11 mouse cellular contexts compared by ENCODE assay signal in the genomic region with DNA sequence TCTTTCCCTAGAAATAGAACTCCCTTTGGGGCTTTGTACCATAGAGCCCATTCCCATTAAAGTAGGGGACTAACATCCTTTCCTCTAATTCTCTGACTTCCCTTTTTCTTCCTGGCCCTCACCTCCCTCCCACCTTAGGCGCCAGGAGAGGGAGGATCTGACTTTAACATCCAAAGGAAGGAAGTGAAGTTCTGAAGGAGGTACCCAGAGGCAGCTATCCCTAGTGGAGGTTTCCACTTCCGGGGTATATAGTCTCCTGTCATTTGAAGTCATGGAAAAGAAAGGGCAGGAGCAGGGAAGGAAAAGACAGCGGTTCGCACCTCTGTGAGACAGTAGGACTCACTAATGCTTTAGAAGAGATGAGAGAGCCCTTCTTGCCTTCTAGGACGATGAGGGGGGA. TPM values are rescaled to one million over a fixed set of nuclear protein-coding genes. Genes with fewer than 3 reads are reported as not detected.
DNase-seq lines count a peak whose midpoint lies in the region; ATAC-seq and TF ChIP-seq lines count a peak whose summit lies in the region.
"Had no signal": no experiment of that assay in that cellular context is flagged by ENCODE, and none has a peak within 500 bp of the region (broad histone marks: within the 10 kb centered on the region; RNA-seq: fewer than 3 reads in every experiment).

No protein-coding gene starts in this region.

- no peaks in the 10 kb centered on the region for H3K36me3 ChIP-seq in kidney, embryonic 14.5 days (ENCODE audit: control insufficient read depth, insufficient read depth, low read length)
- no peaks in the 10 kb centered on the region for H3K36me3 ChIP-seq in kidney, adult 2 months (ENCODE audit: control insufficient read depth, insufficient read depth, low read length)
- no peaks in the 10 kb centered on the region for H3K36me3 ChIP-seq in MEL (ENCODE audit: control insufficient read depth in 1 of 2, insufficient read depth in 2 of 2, low read length in 2 of 2)
- no peaks in the 10 kb centered on the region for H3K36me3 ChIP-seq in forebrain, embryonic 16.5 days (ENCODE audit: control insufficient read depth, insufficient read depth)

- no peak overlapping the region for H3K9ac ChIP-seq in kidney, embryonic 14.5 days (ENCODE audit: low read depth, low read length)
- no peak overlapping the region for H3K9ac ChIP-seq in MEL (ENCODE audit: control insufficient read depth, low read depth, low read length, poor library complexity, severe bottlenecking)
- no peak overlapping the region; the same call in 1 of the 2 replicates for H3K9ac ChIP-seq in forebrain, embryonic 16.5 days (replicated peaks; ENCODE audit: low read depth, low read length)

- no peak for ATAC-seq in kidney, embryonic 14.5 days (ENCODE audit: low FRiP score, low TSS enrichment)
- ATAC-seq in forebrain, embryonic 16.5 days: peak; percentile 6; the same call in 1 of the 2 replicates
- peak; percentile 53 for ATAC-seq in megakaryocyte, adult 5-6 weeks (ENCODE audit: poor library complexity, severe bottlenecking)

- H3K4me2 ChIP-seq in kidney, embryonic 14.5 days (replicated peaks; ENCODE audit: low read depth, low read length): no peak overlapping the region
- H3K4me2 ChIP-seq in forebrain, embryonic 16.5 days (ENCODE audit: low read length): no peak overlapping the region

- peaks cover 12% of the 10 kb centered on the region for H3K4me1 ChIP-seq in kidney, embryonic 14.5 days (ENCODE audit: control insufficient read depth, insufficient read depth, low read length)
- peaks cover 4% of the 10 kb centered on the region; the same call in 1 of the 2 replicates for H3K4me1 ChIP-seq in kidney, adult 2 months (ENCODE audit: control insufficient read depth, insufficient read depth, low read length)
- no peaks in the 10 kb centered on the region for H3K4me1 ChIP-seq in MEL (ENCODE audit: control insufficient read depth in 1 of 2, insufficient read depth in 2 of 2, low read length in 2 of 2)
- peaks cover 10% of the 10 kb centered on the region; the same call in 1 of the 2 replicates for H3K4me1 ChIP-seq in forebrain, embryonic 16.5 days (replicated peaks; ENCODE audit: control insufficient read depth, insufficient read depth, low read length)

- TF ChIP-seq RAD21 in MEL (IDR thresholded peaks at IDR 0.05; ENCODE audit: low read depth, low read length): no peak

- H3K9me3 ChIP-seq in kidney, embryonic 14.5 days (ENCODE audit: control insufficient read depth, low read length): no peaks in the 10 kb centered on the region
- H3K9me3 ChIP-seq in MEL (replicated peaks; ENCODE audit: insufficient read depth, low read length): no peaks in the 10 kb centered on the region
- no peaks in the 10 kb centered on the region for H3K9me3 ChIP-seq in forebrain, embryonic 16.5 days (ENCODE audit: control insufficient read depth, low read length)

- H3K79me2 ChIP-seq in MEL (ENCODE audit: control insufficient read depth, insufficient read depth, low read length, poor library complexity): no peaks in the 10 kb centered on the region

- no peaks in the 10 kb centered on the region for H3K27me3 ChIP-seq in kidney, embryonic 14.5 days (ENCODE audit: control insufficient read depth, insufficient read depth, low read length)
- H3K27me3 ChIP-seq in kidney, adult 2 months (replicated peaks; ENCODE audit: control insufficient read depth, insufficient read depth, low read length): no peaks in the 10 kb centered on the region
- no peaks in the 10 kb centered on the region; a peak in 3 of 4 replicates for H3K27me3 ChIP-seq in MEL (ENCODE audit: control insufficient read depth in 1 of 2, insufficient read depth in 2 of 2, low read length in 2 of 2)
- H3K27me3 ChIP-seq in forebrain, embryonic 16.5 days (replicated peaks; ENCODE audit: control insufficient read depth, insufficient read depth, low read length): no peaks in the 10 kb centered on the region

- TF ChIP-seq POLR2A in kidney, adult 2 months (IDR thresholded peaks at IDR 0.05; ENCODE audit: low read depth, low read length): no peak
- TF ChIP-seq POLR2A in MEL (IDR thresholded peaks at IDR 0.05; ENCODE audit: control insufficient read depth in 1 of 2, insufficient read depth in 1 of 2, low read depth in 1 of 2, low read length in 2 of 2, poor library complexity in 1 of 2): no peak

- peak overlapping the region; percentile 74; the same call in 1 of the 2 replicates for H3K27ac ChIP-seq in kidney, embryonic 14.5 days (ENCODE audit: low read depth, low read length)
- no peak overlapping the region for H3K27ac ChIP-seq in kidney, adult 2 months (ENCODE audit: insufficient read depth, low read depth, low read length)
- H3K27ac ChIP-seq in MEL (ENCODE audit: control insufficient read depth, low read depth, low read length): no peak overlapping the region
- H3K27ac ChIP-seq in forebrain, embryonic 16.5 days (ENCODE audit: low read length): no peak overlapping the region

- H3K4me3 ChIP-seq in kidney, embryonic 14.5 days (ENCODE audit: low read length): no peak overlapping the region
- H3K4me3 ChIP-seq in kidney, adult 2 months (ENCODE audit: insufficient read depth, low read depth, low read length): no peak overlapping the region
- peak overlapping the region in 1 of 2 experiments; percentile 27; a peak in 1 of 4 replicates for H3K4me3 ChIP-seq in MEL (ENCODE audit: control insufficient read depth in 1 of 2, insufficient read depth in 1 of 2, low read depth in 2 of 2, low read length in 2 of 2)
- no peak overlapping the region for H3K4me3 ChIP-seq in forebrain, embryonic 16.5 days (replicated peaks; ENCODE audit: low read length)

- TF ChIP-seq CTCF in kidney, adult 2 months (conservative IDR thresholded peaks at IDR 0.05; ENCODE audit: insufficient read depth, insufficient read length, low read depth, low read length): no peak
- TF ChIP-seq CTCF in MEL (IDR thresholded peaks at IDR 0.05 in 2 of 3, conservative IDR thresholded peaks at IDR 0.05 in 1 of 3; ENCODE audit: control insufficient read depth in 1 of 3, insufficient read depth in 1 of 3, low read depth in 2 of 3, low read length in 3 of 3, poor library complexity in 1 of 3, severe bottlenecking in 1 of 3): no peak

- DNase-seq in kidney, adult 2 months: no peak
- peak; percentile 38 for DNase-seq in MEL (ENCODE audit: low read depth, low spot score)
- DNase-seq in frontal cortex, postnatal 10 days (ENCODE audit: low spot score in 2 of 2): no peak
- no peak for DNase-seq in left cerebral cortex, postnatal 25 days (ENCODE audit: low spot score in 2 of 2)
- no peak for DNase-seq in retina, embryonic 14.5 days (ENCODE audit: low spot score)

- 35% methylated on average over 5 of the region's 5 CpGs for WGBS in kidney, embryonic 14.5 days
- 35% methylated on average over 5 of the region's 5 CpGs for WGBS in kidney, adult 2 months
- WGBS in forebrain, embryonic 16.5 days: 39% methylated on average over 5 of the region's 5 CpGs

- intact Hi-C loops in left cerebral cortex, postnatal 25 days (cut with DNase I): no loop called here

- no peak for TF ChIP-seq EP300 in MEL (IDR thresholded peaks at IDR 0.05; ENCODE audit: low read depth in 1 of 2, low read length in 2 of 2)

TF ChIP-seq in MEL, 35 proteins besides CTCF, POLR2A, EP300 and RAD21:
- 0 out of 2 replicates have a peak, but pooled peaks have one; percentile 16 for TF ChIP-seq ELF1 (IDR thresholded peaks at IDR 0.05; ENCODE audit: low read depth, low read length)
- TF ChIP-seq HCFC1 (IDR thresholded peaks at IDR 0.05; ENCODE audit: low read depth, low read length): 0 out of 2 replicates have a peak, but pooled peaks have one; percentile 27
- TF ChIP-seq SIN3A (IDR thresholded peaks at IDR 0.05; ENCODE audit: low read length): no peak

RNA-seq across cellular contexts. Expression of a gene that starts 19.9 kb away (rescaled TPM):
- not detected in 2 replicates for polyA plus RNA-seq in kidney, embryonic 14.5 days (2014; fragmentation: Nextera tagmentation; extraction: Ambion mirVana)
- polyA plus RNA-seq in kidney, adult 2 months (2012; rRNA removed): not detected in 2 replicates
- total RNA-seq in MEL (2012; rRNA removed): not detected in 2 replicates
- polyA plus RNA-seq in MEL (2012; ENCODE audit: insufficient read depth in 1 of 2, insufficient read length in 2 of 2, low read depth in 1 of 2, low replicate concordance in 2 of 2, missing spikeins in 1 of 2): not detected
- not detected in 2 replicates for polyA plus RNA-seq in forebrain, embryonic 16.5 days (2015; fragmentation: Nextera tagmentation; extraction: Ambion mirVana)
- not detected in 2 replicates for total RNA-seq in megakaryocyte, adult 5-6 weeks (2015)
- total RNA-seq in megakaryocyte, adult 5-6 weeks (2017): not detected in 2 replicates
- not detected for total RNA-seq in left cerebral cortex, postnatal 25 days (2021)
- total RNA-seq: ES-E14; layer of hippocampus, postnatal 36 days had no signal
- polyA plus RNA-seq: small intestine, adult 2 months had no signal

RNA-seq across cellular contexts. Expression of a gene that starts 30.4 kb away (rescaled TPM):
- 33.6 and 42.2 TPM in 2 replicates for polyA plus RNA-seq in kidney, embryonic 14.5 days (2014; fragmentation: Nextera tagmentation; extraction: Ambion mirVana)
- polyA plus RNA-seq in kidney, adult 2 months (2012; rRNA removed): 15.6 and 16.6 TPM in 2 replicates
- total RNA-seq in MEL (2012; rRNA removed): 4.1 and 4.2 TPM in 2 replicates
- polyA plus RNA-seq in MEL (2012; ENCODE audit: insufficient read depth in 1 of 2, insufficient read length in 2 of 2, low read depth in 1 of 2, low replicate concordance in 2 of 2, missing spikeins in 1 of 2): 1 to 10 TPM in 1 of 2 experiments, not detected in 1; 9.8 TPM
- 35.7 and 36.9 TPM in 2 replicates for polyA plus RNA-seq in forebrain, embryonic 16.5 days (2015; fragmentation: Nextera tagmentation; extraction: Ambion mirVana)
- total RNA-seq in megakaryocyte, adult 5-6 weeks (2015): 11.7 and 13.5 TPM in 2 replicates
- 19.1 and 23.2 TPM in 2 replicates for total RNA-seq in megakaryocyte, adult 5-6 weeks (2017)
- total RNA-seq in left cerebral cortex, postnatal 25 days (2021): 10 to 100 TPM; 15.4 to 16.6 TPM
